Mouse (Mus musculus) embryonic facial prominence, embryonic 15.5 days (tissue): ENCODE measurements around the gene Map3k9. TPM values are rescaled to one million over a fixed set of nuclear protein-coding genes. Genes with fewer than 3 reads are reported as not detected.

ENCODE experiments used
- ATAC-seq: fragments of 200-750 bp; cut with Nextera tagmentation; 2 replicates; pipeline ENCODE4 v1.8.0; 2017; ENCODE audit warnings: low read depth, moderate TSS enrichment; ENCODE audit not compliant: insufficient number of reproducible peaks, low FRiP score, low TSS enrichment
- H3K27ac ChIP-seq: fragments of 300-500 bp; sonication (generic); replicated peaks from 2 replicates; pipeline ENCODE4 v1.5.1; 2015; ENCODE audit warnings: mild to moderate bottlenecking, inconsistent platforms
- H3K27me3 ChIP-seq: fragments of 300-500 bp; sonication (generic); 2 replicates; pipeline ENCODE4 v1.6.1; 2015; ENCODE audit warnings: inconsistent platforms
- H3K36me3 ChIP-seq: fragments of 300-500 bp; sonication (generic); 2 replicates; pipeline ENCODE4 v1.6.1; 2015; ENCODE audit warnings: mild to moderate bottlenecking, inconsistent platforms
- H3K4me1 ChIP-seq: fragments of 300-500 bp; sonication (generic); 2 replicates; pipeline ENCODE4 v1.6.1; 2015; ENCODE audit warnings: inconsistent platforms
- H3K4me2 ChIP-seq: fragments of 300-500 bp; sonication (generic); replicated peaks from 2 replicates; pipeline ENCODE4 v1.6.1; 2015; ENCODE audit warnings: mild to moderate bottlenecking, inconsistent platforms
- H3K4me3 ChIP-seq: fragments of 300-500 bp; sonication (generic); replicated peaks from 2 replicates; pipeline ENCODE4 v1.5.1; 2015; ENCODE audit warnings: mild to moderate bottlenecking, inconsistent platforms
- H3K9ac ChIP-seq: fragments of 300-500 bp; sonication (generic); 2 replicates; pipeline ENCODE4 v1.6.1; 2015; ENCODE audit warnings: inconsistent platforms
- H3K9me3 ChIP-seq: fragments of 300-500 bp; sonication (generic); replicated peaks from 2 replicates; pipeline ENCODE4 v1.6.1; 2016; ENCODE audit warnings: inconsistent platforms
- WGBS: fragments of 180-500 bp; shearing (Covaris S2); methylation state at CpG from one replicate; pipeline ENCODE4 v1.1.7; 2015; 5-methylcytosine and 5-hydroxymethylcytosine counted together
- polyA plus RNA-seq: library from polyadenylated mRNA; unstranded; fragments of >200 nt; fragmentation: Nextera tagmentation; extraction: Ambion mirVana; gene quantifications from 2 replicates; pipeline ENCODE4 v1.2.1, GENCODE M21; 2015

Gene Map3k9
- polyA plus RNA-seq, 1 experiment from 2014 or later: 2.0 TPM

DNA sequence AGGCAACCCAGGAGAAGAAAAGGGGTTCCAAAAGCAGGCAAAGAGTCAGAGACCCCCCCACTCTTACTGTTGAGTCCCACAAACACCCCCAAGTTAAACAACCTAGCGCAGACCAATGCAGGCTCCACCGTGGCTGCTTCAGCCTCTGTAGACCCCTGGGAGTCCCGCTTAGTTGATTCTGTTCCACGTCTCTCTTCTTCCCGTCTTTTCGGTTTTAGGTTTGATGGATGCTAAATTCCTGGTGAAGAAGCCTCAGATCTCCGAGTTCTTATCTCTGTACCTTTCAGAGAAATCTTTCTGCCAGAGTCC is 26.5 kb upstream of the Map3k9 start:
- no peak for ATAC-seq
- H3K9ac ChIP-seq: no peak overlapping the region
- H3K4me3 ChIP-seq: peak overlapping the region; percentile 30
- H3K4me2 ChIP-seq: peak overlapping the region; percentile 50
- no peaks in the 10 kb centered on the region for H3K36me3 ChIP-seq
- H3K27me3 ChIP-seq: no peaks in the 10 kb centered on the region
- WGBS: 3% methylated on average over 7 of the region's 7 CpGs
- no peak overlapping the region for H3K27ac ChIP-seq
- no peaks in the 10 kb centered on the region for H3K9me3 ChIP-seq
- no peaks in the 10 kb centered on the region for H3K4me1 ChIP-seq

DNA sequence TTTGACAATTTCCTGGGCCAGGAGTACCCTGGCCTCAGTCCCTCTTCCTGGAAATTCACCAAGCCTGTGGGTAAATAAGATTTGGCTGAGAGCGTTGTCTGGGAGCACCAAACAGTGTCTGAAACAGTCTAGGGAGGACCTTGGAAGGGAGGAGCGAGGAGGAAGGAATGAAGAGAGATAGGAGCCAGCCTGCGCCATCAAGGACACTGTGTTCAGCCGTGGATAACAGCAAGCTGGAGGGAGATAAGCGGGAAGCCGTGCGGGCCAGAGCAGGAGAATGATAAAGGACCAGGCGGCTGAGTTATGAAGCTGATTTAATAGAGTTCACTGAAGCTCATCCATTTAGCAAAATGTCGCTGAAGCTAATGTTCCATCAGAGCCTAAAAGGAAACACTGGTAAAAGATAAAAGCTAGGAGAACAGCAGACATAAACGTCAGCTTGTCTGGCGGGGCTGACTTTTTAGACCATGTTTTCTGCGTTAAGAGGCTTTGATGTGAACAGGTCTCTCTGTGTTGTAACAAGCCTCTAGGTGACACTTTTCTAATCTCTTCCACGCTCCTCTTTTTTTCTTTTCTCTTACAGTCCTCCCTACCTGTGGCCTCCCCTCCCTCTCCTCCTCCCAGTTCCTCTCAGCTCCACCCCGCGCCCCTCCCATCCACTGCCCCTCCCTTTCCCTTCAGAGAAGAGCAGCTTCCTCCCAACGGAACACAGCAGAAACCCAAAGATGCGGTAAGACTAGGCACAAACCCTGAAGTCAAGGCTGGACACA is 26.0 kb upstream of the Map3k9 start:
- Histone ChIP-seq H3K4me1 (no peaks in the 10 kb centered on the region), H3K36me3 (no peaks in the 10 kb centered on the region), H3K9me3 (no peaks in the 10 kb centered on the region), H3K4me3 (peak overlapping the region; percentile 30), H3K27ac (no peak overlapping the region), H3K4me2 (peak overlapping the region; percentile 50), H3K27me3 (no peaks in the 10 kb centered on the region), H3K9ac (no peak overlapping the region)
- ATAC-seq: peak; percentile 72; the same call in 1 of the 2 replicates
- WGBS: 29% methylated on average over 17 of the region's 17 CpGs

DNA sequence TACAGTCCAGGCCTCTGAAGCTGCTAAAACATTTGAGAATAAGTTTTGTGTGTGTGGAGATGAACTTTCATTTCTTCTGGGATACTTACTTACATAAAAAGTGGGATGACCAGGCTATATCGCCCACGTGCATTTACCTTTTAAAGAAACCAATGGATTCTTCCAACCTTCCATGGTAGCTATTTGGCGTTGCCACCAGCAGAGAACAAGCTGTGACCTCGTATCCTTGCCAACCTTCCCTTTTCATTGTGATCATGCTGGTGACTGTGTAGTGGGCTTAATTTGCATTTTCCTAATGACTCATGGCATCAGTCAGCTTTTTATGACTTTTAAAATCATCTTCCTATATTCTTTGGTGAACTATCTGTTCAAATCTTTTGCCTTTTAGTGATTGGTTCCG is 25.1 kb upstream of the Map3k9 start:
- WGBS: 90% methylated on average over 5 of the region's 5 CpGs

DNA sequence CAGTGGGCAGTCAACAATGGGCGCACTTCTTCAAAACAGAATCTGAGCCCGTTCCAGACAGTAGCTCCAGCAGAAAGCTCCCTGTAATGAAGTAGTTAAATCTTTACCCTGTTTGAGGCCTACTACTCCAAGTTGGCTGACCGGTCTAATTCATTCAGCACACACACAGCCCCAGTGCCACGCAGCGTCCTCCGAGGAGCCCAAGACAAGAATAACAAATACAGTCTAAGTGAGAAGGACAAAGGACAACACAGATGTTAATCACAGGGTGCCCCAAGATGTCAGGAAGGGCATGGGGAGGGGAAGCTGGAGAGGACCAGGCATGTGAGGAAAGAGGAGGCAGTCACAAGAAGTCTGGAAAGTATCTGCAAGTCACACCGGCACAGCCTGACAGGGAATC is 22.8 kb upstream of the Map3k9 start:
- no peak for ATAC-seq
- 37% methylated on average over 7 of the region's 7 CpGs for WGBS
- Histone ChIP-seq H3K27me3 (no peaks in the 10 kb centered on the region), H3K4me3 (no peak overlapping the region), H3K4me2 (no peak overlapping the region), H3K27ac (no peak overlapping the region), H3K9me3 (no peaks in the 10 kb centered on the region), H3K4me1 (no peaks in the 10 kb centered on the region), H3K9ac (no peak overlapping the region), H3K36me3 (no peaks in the 10 kb centered on the region)

More for the DNA sequence above, 25.1 kb upstream of the Map3k9 start:
- Histone ChIP-seq H3K9ac (no peak overlapping the region), H3K27ac (no peak overlapping the region), H3K4me1 (no peaks in the 10 kb centered on the region), H3K4me3 (no peak overlapping the region), H3K9me3 (no peaks in the 10 kb centered on the region), H3K36me3 (no peaks in the 10 kb centered on the region), H3K27me3 (no peaks in the 10 kb centered on the region), H3K4me2 (no peak overlapping the region)
- ATAC-seq: no peak

DNA sequence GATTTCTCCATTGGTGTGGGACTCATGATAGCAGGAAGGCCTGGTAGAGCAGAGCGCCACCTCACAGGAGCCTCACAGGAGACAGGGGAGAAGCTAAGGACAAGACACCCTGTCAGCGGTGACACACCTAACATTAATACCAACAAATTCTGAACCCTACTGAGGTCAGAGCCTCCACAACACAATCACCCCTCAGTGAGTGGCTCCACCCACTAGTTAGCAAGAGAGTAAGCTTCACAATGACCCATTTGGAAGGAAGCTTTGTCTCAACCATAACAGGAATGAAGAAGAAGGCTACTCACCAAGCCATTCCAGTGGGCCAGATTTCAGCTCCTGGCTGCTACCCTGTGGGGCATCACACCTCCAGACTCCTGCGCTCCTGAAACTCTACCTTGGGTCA is 22.0 kb upstream of the Map3k9 start:
- Histone ChIP-seq H3K36me3 (no peaks in the 10 kb centered on the region), H3K27ac (no peak overlapping the region), H3K9ac (no peak overlapping the region), H3K9me3 (no peaks in the 10 kb centered on the region), H3K4me1 (no peaks in the 10 kb centered on the region), H3K4me3 (no peak overlapping the region), H3K4me2 (no peak overlapping the region), H3K27me3 (no peaks in the 10 kb centered on the region)
- WGBS: 100% methylated on average over 3 of the region's 3 CpGs
- no peak for ATAC-seq

DNA sequence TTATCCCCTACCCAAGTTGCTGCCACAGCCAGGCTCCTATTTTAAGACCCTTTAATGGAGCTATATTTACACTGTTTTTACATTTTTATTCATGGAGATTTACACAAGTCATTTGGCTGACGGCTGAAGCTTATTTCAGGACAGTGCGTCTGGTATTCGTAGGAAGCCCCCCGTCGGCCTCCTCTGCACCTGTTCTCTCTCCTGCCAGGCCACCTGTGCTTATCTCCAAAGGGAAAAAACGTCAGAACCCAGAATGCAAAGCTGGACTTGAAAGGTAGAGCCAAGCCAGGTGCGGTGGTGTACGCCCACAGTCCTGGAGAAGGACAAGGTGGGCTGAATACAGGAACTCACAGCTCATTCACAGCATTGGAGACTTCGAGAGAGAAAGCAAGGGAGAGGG is 20.2 kb upstream of the Map3k9 start:
- H3K27ac ChIP-seq: no peak overlapping the region
- H3K9ac ChIP-seq: no peak overlapping the region
- no peak for ATAC-seq
- H3K9me3 ChIP-seq: no peaks in the 10 kb centered on the region
- no peaks in the 10 kb centered on the region for H3K4me1 ChIP-seq
- H3K27me3 ChIP-seq: no peaks in the 10 kb centered on the region
- H3K4me3 ChIP-seq: no peak overlapping the region
- H3K36me3 ChIP-seq: no peaks in the 10 kb centered on the region
- WGBS: 72% methylated on average over 9 of the region's 9 CpGs
- H3K4me2 ChIP-seq: no peak overlapping the region

DNA sequence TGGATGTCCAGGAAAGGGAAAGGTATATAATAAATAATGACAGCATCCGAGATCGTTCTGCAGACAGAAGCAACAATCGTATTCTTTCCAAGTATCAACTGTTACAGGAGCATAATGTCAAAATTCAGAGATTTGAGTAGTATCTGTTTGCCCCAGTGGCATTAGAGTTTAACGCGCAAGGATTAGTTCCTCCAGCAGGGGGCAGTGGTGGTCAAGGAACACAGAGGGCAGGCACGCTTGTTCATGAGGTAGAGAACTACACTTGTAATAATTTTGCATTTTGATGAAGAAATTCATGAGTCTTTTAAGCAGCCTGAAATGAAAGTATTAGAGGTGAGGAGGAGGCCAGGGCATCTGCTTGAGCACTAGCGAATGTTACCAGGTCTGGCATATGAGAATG is 15.6 kb upstream of the Map3k9 start:
- Histone ChIP-seq H3K27me3 (no peaks in the 10 kb centered on the region), H3K9me3 (no peaks in the 10 kb centered on the region), H3K36me3 (no peaks in the 10 kb centered on the region), H3K4me2 (no peak overlapping the region), H3K4me1 (no peaks in the 10 kb centered on the region), H3K9ac (no peak overlapping the region), H3K4me3 (no peak overlapping the region), H3K27ac (no peak overlapping the region)
- no peak; the same call in 1 of the 2 replicates for ATAC-seq
- WGBS: 7% methylated on average over 7 of the region's 7 CpGs

DNA sequence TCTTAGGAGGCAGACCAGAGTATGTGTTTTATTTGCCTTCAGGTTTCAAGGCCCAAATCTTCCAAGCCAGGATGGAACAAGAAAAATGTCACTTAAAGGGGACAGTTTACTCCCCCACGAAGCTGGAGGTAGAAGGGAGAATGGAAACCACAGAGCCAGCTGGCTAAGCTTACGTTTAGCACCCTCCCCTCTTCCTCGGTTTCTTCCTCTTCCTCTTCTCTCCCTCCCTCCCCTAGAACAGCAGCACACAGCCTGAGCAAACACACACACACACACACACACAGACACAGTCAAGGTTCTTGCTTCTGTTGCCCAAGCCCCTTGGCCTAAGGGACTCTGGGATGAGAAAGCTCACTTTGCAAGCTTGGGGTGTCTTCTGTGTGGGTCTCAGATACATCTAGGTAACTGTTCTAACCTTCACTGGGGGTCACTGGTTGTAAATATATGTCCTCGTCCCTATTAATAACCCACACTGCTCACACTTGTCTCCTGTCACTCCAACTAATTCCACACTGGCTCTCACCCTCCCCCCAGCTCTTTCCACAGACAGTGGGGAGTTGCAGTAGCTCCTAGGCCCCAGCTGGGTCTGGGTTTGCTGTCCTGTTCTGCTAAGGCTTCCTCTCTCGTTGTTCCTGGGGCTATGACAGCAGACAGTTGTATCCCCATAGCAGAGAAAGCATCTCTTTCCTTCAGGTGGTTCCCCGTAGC is 11.7 kb upstream of the Map3k9 start:
- Histone ChIP-seq H3K4me2 (no peak overlapping the region), H3K9me3 (no peaks in the 10 kb centered on the region), H3K4me3 (no peak overlapping the region), H3K27me3 (no peaks in the 10 kb centered on the region), H3K27ac (no peak overlapping the region), H3K36me3 (no peaks in the 10 kb centered on the region), H3K9ac (no peak overlapping the region), H3K4me1 (no peaks in the 10 kb centered on the region)
- ATAC-seq: no peak
- 57% methylated on average over 6 of the region's 6 CpGs for WGBS

DNA sequence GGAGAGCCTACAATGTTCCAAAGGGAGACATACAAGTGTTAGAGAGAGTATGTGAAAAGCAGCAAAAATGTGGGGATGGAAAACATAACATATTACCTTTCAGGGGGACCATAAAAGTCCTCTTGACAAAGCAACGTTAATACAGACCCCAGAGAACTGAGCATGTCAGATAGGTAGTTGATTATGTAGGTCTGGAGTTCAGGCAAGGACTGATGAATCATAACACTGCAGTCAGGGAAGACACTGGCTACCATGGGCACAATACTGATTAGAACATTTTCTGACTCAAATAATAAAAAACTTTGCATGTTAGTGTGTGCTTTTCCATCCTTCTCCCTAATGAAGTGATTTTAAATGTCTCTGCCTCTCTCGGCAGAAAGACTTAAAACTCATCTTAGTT is 8.5 kb upstream of the Map3k9 start:
- peaks cover 4% of the 10 kb centered on the region for H3K27me3 ChIP-seq
- no peak overlapping the region for H3K4me3 ChIP-seq
- H3K27ac ChIP-seq: no peak overlapping the region
- no peaks in the 10 kb centered on the region for H3K4me1 ChIP-seq
- no peaks in the 10 kb centered on the region for H3K36me3 ChIP-seq
- H3K9ac ChIP-seq: no peak overlapping the region
- WGBS: 58% methylated on average over 2 of the region's 2 CpGs
- H3K4me2 ChIP-seq: no peak overlapping the region
- ATAC-seq: no peak
- no peaks in the 10 kb centered on the region for H3K9me3 ChIP-seq

DNA sequence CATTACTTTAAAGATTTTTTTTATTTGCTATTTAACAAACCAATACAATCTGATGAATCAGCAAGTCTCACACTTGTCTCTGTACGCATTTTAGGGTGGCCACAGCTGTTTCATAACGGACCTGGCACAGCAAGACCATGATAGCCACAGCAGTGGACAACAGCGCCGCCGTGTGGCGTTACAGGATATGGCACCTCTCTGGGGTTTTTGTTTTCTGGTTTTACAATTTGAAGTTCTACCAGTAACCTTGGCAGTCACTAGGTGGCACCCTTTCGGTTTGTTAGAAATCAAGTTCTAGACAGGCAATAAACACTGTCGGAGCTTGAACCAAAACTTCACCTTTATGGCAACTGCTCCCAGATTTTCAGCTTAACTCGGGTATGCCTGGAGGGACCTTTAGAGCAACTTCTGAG is 7.7 kb upstream of the Map3k9 start:
- 3% methylated on average over 9 of the region's 9 CpGs for WGBS
- Histone ChIP-seq H3K4me3 (0 out of 2 replicates have a peak overlapping the region, but pooled peaks have one; percentile 1), H3K27me3 (peaks cover 4% of the 10 kb centered on the region), H3K36me3 (no peaks in the 10 kb centered on the region), H3K27ac (no peak overlapping the region), H3K9me3 (no peaks in the 10 kb centered on the region), H3K4me2 (peak overlapping the region; percentile 36), H3K9ac (no peak overlapping the region), H3K4me1 (no peaks in the 10 kb centered on the region)
- ATAC-seq: no peak

DNA sequence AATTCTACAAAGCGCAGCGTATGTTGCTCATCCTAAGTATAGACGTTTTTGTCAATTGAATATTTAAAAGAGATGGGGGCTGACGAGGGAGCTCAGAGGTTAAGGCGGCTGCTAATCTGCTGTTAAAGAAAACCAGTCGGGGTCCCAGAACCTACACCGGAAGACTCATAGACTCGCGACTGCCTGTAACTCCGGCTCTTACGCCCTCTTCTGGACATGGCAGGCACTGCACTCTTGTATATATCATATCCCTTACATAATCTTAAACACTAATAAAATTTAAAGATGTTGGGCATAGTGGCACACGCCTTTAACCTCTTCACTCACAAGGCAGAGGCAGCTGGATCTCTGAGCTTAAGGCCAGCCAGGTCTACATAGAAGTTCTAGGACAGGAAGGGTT is 6.3 kb upstream of the Map3k9 start:
- H3K4me1 ChIP-seq: no peaks in the 10 kb centered on the region
- WGBS: 46% methylated on average over 12 of the region's 12 CpGs
- ATAC-seq: no peak
- no peak overlapping the region for H3K4me2 ChIP-seq
- H3K9ac ChIP-seq: no peak overlapping the region
- no peaks in the 10 kb centered on the region for H3K36me3 ChIP-seq
- H3K27me3 ChIP-seq: peaks cover 11% of the 10 kb centered on the region
- H3K27ac ChIP-seq: no peak overlapping the region
- H3K9me3 ChIP-seq: no peaks in the 10 kb centered on the region
- no peak overlapping the region for H3K4me3 ChIP-seq

DNA sequence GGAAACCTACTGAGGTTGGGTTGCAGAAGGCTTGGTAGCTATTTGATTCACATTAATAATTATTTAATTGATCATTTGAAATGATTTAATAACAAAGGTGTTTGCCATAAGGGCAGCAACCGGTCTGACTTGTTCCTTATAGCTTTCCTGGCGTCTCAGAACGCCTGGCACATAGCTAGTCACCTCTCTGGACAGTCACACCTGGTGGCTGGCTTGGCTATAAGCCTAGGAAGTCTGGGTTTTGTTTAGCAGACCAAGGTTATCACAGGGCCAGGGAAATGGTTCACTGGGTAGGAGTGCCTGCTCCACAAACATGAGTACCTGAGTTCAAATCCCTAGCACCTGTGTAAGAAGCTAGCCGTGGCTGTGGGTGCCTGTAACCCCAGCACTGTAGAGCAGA is 2.3 kb upstream of the Map3k9 start:
- no peak overlapping the region for H3K4me3 ChIP-seq
- no peak overlapping the region for H3K9ac ChIP-seq
- peaks cover 13% of the 10 kb centered on the region for H3K4me1 ChIP-seq
- ATAC-seq: no peak
- H3K9me3 ChIP-seq: no peaks in the 10 kb centered on the region
- H3K36me3 ChIP-seq: no peaks in the 10 kb centered on the region
- H3K27me3 ChIP-seq: peaks cover 40% of the 10 kb centered on the region
- no peak overlapping the region for H3K4me2 ChIP-seq
- H3K27ac ChIP-seq: no peak overlapping the region
- 75% methylated on average over 4 of the region's 4 CpGs for WGBS
